Mouse (Mus musculus) myocyte (in vitro differentiated cells): Measurements from ENCODE around the gene Sgpp1.

Experiments used
- E2F4 ChIP-seq: IDR thresholded peaks from one replicate; pipeline ENCODE4 v1.6.1; 2011; ENCODE audit warnings: mild to moderate bottlenecking, control low read depth, moderate library complexity; ENCODE audit not compliant: insufficient read depth
- MAX ChIP-seq: IDR thresholded peaks from one replicate; pipeline ENCODE4 v1.6.1; 2011; ENCODE audit warnings: low read depth, mild to moderate bottlenecking, control low read depth
- MYOD1 ChIP-seq, 3 experiments: IDR thresholded peaks; one replicate each; pipeline ENCODE4 v1.6.1; 2011; ENCODE audit warnings: control low read depth in 2 of 3, low read depth in 2 of 3, mild to moderate bottlenecking in 2 of 3, moderate library complexity in 1 of 3; ENCODE audit not compliant: insufficient read length in 2 of 3, control insufficient read depth in 1 of 3
- MYOG ChIP-seq, 3 experiments: IDR thresholded peaks; one replicate each; pipeline ENCODE4 v1.6.1; 2011; ENCODE audit warnings: control low read depth in 2 of 3, low read depth in 2 of 3, mild to moderate bottlenecking in 2 of 3; ENCODE audit not compliant: insufficient read length in 2 of 3, control insufficient read depth in 1 of 3, insufficient read depth in 1 of 3
- POLR2A ChIP-seq: IDR thresholded peaks from one replicate; pipeline ENCODE4 v1.6.1; 2011; ENCODE audit warnings: low read depth, mild to moderate bottlenecking, control low read depth, moderate library complexity; ENCODE audit not compliant: insufficient read length
- POLR2AphosphoS2 ChIP-seq: IDR thresholded peaks from one replicate; pipeline ENCODE4 v1.6.1; 2011; ENCODE audit warnings: low read depth, control low read depth; ENCODE audit not compliant: insufficient read length
- SRF ChIP-seq: IDR thresholded peaks from one replicate; pipeline ENCODE4 v1.6.1; 2011; ENCODE audit warnings: low read depth; ENCODE audit not compliant: control insufficient read depth, insufficient read length
- TCF12 ChIP-seq: IDR thresholded peaks from one replicate; pipeline ENCODE4 v1.6.1; 2011; ENCODE audit warnings: mild to moderate bottlenecking, control low read depth; ENCODE audit not compliant: poor library complexity, insufficient read depth, severe bottlenecking
- USF1 ChIP-seq: IDR thresholded peaks from one replicate; pipeline ENCODE4 v1.6.1; 2011; ENCODE audit warnings: low read depth, mild to moderate bottlenecking, control low read depth, moderate library complexity

- TF ChIP-seq POLR2A (no peak), MYOG (IDR thresholded peaks at IDR 0.05; ENCODE audit: control insufficient read depth in 1 of 3, insufficient read depth in 1 of 3, insufficient read length in 2 of 3, low read depth in 2 of 3) (no peak), USF1 (no peak), MAX (no peak), E2F4 (no peak), TCF12 (no peak), MYOD1 (IDR thresholded peaks at IDR 0.05; ENCODE audit: control insufficient read depth in 1 of 3, insufficient read length in 2 of 3, low read depth in 2 of 3) (no peak), POLR2AphosphoS2 (no peak), SRF (no peak)
These were observed 5.7 kb upstream of the Sgpp1 start for GRCm38 (mm10) chr12:75741273-75741672.
